Mouse (Mus musculus) cerebellum, adult 11-12 months (tissue): ENCODE measurements around the gene Spata20.

Experiments
- DNase-seq: peaks from one replicate; pipeline ENCODE4 v3.0.0; 2022

The Spata20 gene

GRCm38 (mm10) chr11:94449886-94450285 lies 36.1 kb downstream of the Spata20 start:
- DNase-seq = no peak

- no peak for DNase-seq
These were observed 36.7 kb downstream of the Spata20 start for GRCm38 (mm10) chr11:94449239-94449638.

- DNase-seq = no peak
These were observed 39.0 kb downstream of the Spata20 start for GRCm38 (mm10) chr11:94447017-94447416.

GRCm38 (mm10) chr11:94445300-94445699 lies 40.7 kb downstream of the Spata20 start:
- DNase-seq = no peak

- DNase-seq = no peak
These were observed 41.1 kb downstream of the Spata20 start for GRCm38 (mm10) chr11:94444829-94445228.

GRCm38 (mm10) chr11:94441752-94442151 lies 44.2 kb downstream of the Spata20 start:
- no peak for DNase-seq

- no peak for DNase-seq
These were observed 44.9 kb downstream of the Spata20 start for GRCm38 (mm10) chr11:94441122-94441521.

GRCm38 (mm10) chr11:94440421-94440820 lies 45.6 kb downstream of the Spata20 start:
- DNase-seq = no peak

- no peak for DNase-seq
These were observed 56.8 kb downstream of the Spata20 start for GRCm38 (mm10) chr11:94429011-94429651.
